Mouse (Mus musculus) c-Kit-positive CD71-positive TER-119-positive erythroid progenitor cells, embryonic 14.5 days (primary cell): ENCODE measurements around the gene Gm20931.
"Not testable (repeated sequence)": the region's sequence is repeated elsewhere in the genome, so short reads cannot be mapped to it uniquely, and the experiment has no call there.

Experiments used
- DNase-seq: peaks from one replicate; pipeline ENCODE4 v3.0.0-alpha.2; 2013; ENCODE audit warnings: low spot score

Gene Gm20931

GRCm38 (mm10) chrY:55213420-55213819, at the start of gene Gm20931:
Gm20931 (plus strand) TSS chrY:55213720.
- DNase-seq: not testable (repeated sequence)
